Mouse (Mus musculus) hindbrain, embryonic 14.5 days (tissue): ENCODE results near the gene Dmxl2. TPM values are rescaled to one million over a fixed set of nuclear protein-coding genes. Genes with fewer than 3 reads are reported as not detected.

ENCODE experiments used
- ATAC-seq: fragments of 200-750 bp; cut with Nextera tagmentation; 2 replicates; pipeline ENCODE4 v1.8.0; 2017; ENCODE audit warnings: moderate number of reproducible peaks, mild to moderate bottlenecking, moderate TSS enrichment, moderate library complexity; ENCODE audit not compliant: low FRiP score
- DNase-seq: peaks from one replicate; pipeline ENCODE4 v3.0.0-alpha.2; 2015; ENCODE audit warnings: low spot score
- H3K27ac ChIP-seq: fragments of 300-500 bp; sonication (generic); 2 replicates; pipeline ENCODE4 v1.5.1; 2014; ENCODE audit warnings: mild to moderate bottlenecking, moderate library complexity
- H3K27me3 ChIP-seq: fragments of 300-500 bp; sonication (generic); 2 replicates; pipeline ENCODE4 v1.6.1; 2014; ENCODE audit warnings: mild to moderate bottlenecking, low read length, mixed read lengths; ENCODE audit not compliant: control insufficient read depth, insufficient read depth
- H3K36me3 ChIP-seq: fragments of 300-500 bp; sonication (generic); replicated peaks from 2 replicates; pipeline ENCODE4 v1.6.1; 2014; ENCODE audit not compliant: control insufficient read depth, insufficient read depth
- H3K4me1 ChIP-seq: fragments of 300-500 bp; sonication (generic); replicated peaks from 2 replicates; pipeline ENCODE4 v1.6.1; 2014; ENCODE audit warnings: antibody characterized with exemption, low read length, mixed read lengths; ENCODE audit not compliant: control insufficient read depth, insufficient read depth
- H3K4me2 ChIP-seq: fragments of 300-500 bp; sonication (generic); replicated peaks from 2 replicates; pipeline ENCODE4 v1.6.1; 2014; ENCODE audit warnings: mild to moderate bottlenecking, moderate library complexity
- H3K4me3 ChIP-seq: fragments of 300-500 bp; sonication (generic); replicated peaks from 2 replicates; pipeline ENCODE4 v1.5.1; 2014; ENCODE audit warnings: mild to moderate bottlenecking, low read length
- H3K9ac ChIP-seq: fragments of 300-500 bp; sonication (generic); 2 replicates; pipeline ENCODE4 v1.6.1; 2014
- H3K9me3 ChIP-seq: fragments of 300-500 bp; sonication (generic); 2 replicates; pipeline ENCODE4 v1.6.1; 2016; ENCODE audit warnings: low read length; ENCODE audit not compliant: control insufficient read depth
- WGBS: fragments of 180-500 bp; shearing (Covaris S2); extraction: QIAGEN DNeasy Blood & Tissue Kit; methylation state at CpG from one replicate; pipeline ENCODE4 v1.1.7; 2014; 5-methylcytosine and 5-hydroxymethylcytosine counted together
- polyA plus RNA-seq: library from polyadenylated mRNA; unstranded; fragments of >200 nt; fragmentation: Nextera tagmentation; extraction: Ambion mirVana; gene quantifications from 2 replicates; pipeline ENCODE4 v1.2.1, GENCODE M21; 2014

Dmxl2 gene
- polyA plus RNA-seq = 71.2 and 71.8 TPM in 2 replicates

DNA sequence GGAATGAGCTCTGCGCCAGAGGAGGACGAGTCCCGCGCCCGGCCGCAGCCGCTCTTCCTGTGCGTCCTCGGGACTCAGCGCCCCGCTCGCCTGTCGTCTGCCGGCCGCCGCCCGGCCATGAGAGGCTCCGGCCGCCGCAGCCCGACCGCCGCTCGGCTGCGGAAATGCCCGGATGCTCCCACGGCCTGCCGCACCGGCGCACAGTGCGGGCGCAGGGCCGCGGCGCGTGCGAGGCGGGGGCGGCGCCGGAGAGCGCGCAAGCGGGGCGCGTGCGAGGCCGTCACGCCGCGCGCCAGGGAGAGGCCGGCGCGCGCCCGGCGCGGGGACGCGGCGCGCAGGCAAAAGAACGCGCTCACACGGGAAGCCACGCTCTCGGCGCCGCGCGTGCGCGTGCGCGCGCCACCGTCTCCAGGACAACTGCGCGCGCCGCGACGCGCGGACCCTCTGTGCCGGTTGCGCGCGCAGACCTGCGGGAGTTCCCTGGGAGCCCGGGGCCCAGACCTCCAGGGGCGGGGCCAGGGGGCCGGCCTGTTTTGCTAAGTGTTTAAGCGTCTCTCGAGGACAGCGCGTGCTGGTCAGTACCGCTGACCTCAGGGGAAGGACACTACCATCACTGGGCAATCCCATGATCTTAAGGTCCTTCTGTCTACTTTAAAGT lies at the start of gene Dmxl2:
Gene Dmxl2 (minus strand): TSS at position 174 of the 658 bp plus-strand sequence.
- DNase-seq (peak; percentile 93), ATAC-seq (peak; percentile 94)
- Histone ChIP-seq H3K36me3 (no peaks in the 10 kb centered on the region), H3K4me1 (peaks cover 23% of the 10 kb centered on the region), H3K27ac (peak within 1 kb of the TSS; percentile 91), H3K4me3 (peak within 1 kb of the TSS; percentile 97), H3K9ac (peak within 1 kb of the TSS; percentile 98), H3K9me3 (no peaks in the 10 kb centered on the region), H3K4me2 (peak within 1 kb of the TSS; percentile 70), H3K27me3 (no peaks in the 10 kb centered on the region)
- under 1% methylated on average over 70 of the region's 99 CpGs for WGBS

DNA sequence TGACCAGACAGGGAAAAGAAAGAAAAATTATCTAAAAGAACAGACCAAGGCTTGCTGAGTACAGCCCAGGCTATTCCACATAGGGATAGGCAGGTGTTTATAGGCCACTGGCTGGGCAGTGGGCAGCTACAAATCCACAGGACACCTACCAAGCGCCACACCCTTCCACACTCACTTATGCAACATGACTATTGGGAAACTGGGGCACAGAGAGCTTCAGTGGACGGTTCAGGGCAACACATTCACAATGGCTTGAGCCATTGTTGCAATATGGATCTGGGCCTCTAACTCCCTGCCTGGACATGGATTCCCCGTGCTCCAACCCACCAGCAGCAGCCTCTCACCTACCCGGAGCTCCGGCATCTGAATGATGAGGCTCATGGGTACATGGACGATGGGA lies 48.0 kb upstream of the Dmxl2 start:
- H3K9me3 ChIP-seq = no peaks in the 10 kb centered on the region
- no peak overlapping the region for H3K4me2 ChIP-seq
- WGBS = 93% methylated on average over 6 of the region's 6 CpGs
- no peak for DNase-seq
- no peak overlapping the region for H3K27ac ChIP-seq
- no peak for ATAC-seq
- no peak overlapping the region for H3K9ac ChIP-seq
- H3K36me3 ChIP-seq = peaks cover 3% of the 10 kb centered on the region; the same call in 1 of the 2 replicates
- no peaks in the 10 kb centered on the region for H3K4me1 ChIP-seq
- H3K4me3 ChIP-seq = no peak overlapping the region
- H3K27me3 ChIP-seq = no peaks in the 10 kb centered on the region

DNA sequence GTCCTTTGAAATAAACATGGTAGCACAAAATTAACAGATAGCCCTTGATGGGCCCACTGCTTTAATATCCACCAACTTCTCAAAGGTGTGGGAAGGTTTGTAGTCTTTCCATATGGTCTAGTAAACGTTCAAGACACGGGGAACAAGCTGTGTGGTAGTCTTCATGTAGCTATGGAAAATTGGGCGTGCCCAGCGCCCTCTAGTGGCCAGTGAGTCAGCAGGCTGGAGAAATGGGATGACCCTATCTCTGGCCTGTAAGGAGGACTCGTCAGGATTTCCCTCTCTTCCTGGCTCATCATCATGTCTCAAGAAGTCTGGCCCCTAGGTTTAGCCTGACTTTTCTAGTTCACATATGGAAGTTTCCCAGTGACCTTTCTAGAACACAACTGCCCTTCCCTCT lies 46.1 kb upstream of the Dmxl2 start:
- ATAC-seq (no peak; the same call in 1 of the 2 replicates), DNase-seq (peak; percentile 58)
- H3K9me3 ChIP-seq = no peaks in the 10 kb centered on the region
- H3K9ac ChIP-seq = no peak overlapping the region
- H3K4me1 ChIP-seq = no peaks in the 10 kb centered on the region
- H3K36me3 ChIP-seq = peaks cover 3% of the 10 kb centered on the region; the same call in 1 of the 2 replicates
- H3K27ac ChIP-seq = no peak overlapping the region
- H3K4me3 ChIP-seq = no peak overlapping the region
- no peak overlapping the region for H3K4me2 ChIP-seq
- WGBS = 13% methylated on average over 5 of the region's 5 CpGs
- no peaks in the 10 kb centered on the region for H3K27me3 ChIP-seq

DNA sequence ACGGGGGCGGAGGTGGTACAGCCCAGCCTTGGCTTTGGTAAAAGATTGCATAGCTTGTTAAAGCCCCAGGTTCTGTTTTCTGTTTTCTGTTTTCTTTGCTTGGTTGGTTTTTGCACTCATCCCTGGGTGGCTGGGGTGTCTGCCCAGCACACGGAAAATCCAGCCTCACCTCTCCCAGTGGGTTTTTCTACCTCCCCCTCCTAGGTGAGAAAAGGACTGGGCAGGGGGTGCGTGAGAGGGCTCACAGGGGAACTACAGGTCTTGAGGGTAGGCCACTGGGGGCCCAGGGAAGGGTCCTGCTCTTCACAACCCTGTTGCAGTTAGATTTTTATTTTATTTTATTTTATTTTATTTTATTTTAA lies 43.5 kb upstream of the Dmxl2 start:
- DNase-seq (no peak), ATAC-seq (no peak)
- H3K36me3 ChIP-seq = peaks cover 3% of the 10 kb centered on the region; the same call in 1 of the 2 replicates
- H3K27ac ChIP-seq = no peak overlapping the region
- no peak overlapping the region for H3K4me3 ChIP-seq
- H3K9me3 ChIP-seq = no peaks in the 10 kb centered on the region
- H3K4me2 ChIP-seq = no peak overlapping the region
- H3K4me1 ChIP-seq = no peaks in the 10 kb centered on the region
- H3K27me3 ChIP-seq = no peaks in the 10 kb centered on the region
- H3K9ac ChIP-seq = no peak overlapping the region
- WGBS = 86% methylated on average over 4 of the region's 4 CpGs

DNA sequence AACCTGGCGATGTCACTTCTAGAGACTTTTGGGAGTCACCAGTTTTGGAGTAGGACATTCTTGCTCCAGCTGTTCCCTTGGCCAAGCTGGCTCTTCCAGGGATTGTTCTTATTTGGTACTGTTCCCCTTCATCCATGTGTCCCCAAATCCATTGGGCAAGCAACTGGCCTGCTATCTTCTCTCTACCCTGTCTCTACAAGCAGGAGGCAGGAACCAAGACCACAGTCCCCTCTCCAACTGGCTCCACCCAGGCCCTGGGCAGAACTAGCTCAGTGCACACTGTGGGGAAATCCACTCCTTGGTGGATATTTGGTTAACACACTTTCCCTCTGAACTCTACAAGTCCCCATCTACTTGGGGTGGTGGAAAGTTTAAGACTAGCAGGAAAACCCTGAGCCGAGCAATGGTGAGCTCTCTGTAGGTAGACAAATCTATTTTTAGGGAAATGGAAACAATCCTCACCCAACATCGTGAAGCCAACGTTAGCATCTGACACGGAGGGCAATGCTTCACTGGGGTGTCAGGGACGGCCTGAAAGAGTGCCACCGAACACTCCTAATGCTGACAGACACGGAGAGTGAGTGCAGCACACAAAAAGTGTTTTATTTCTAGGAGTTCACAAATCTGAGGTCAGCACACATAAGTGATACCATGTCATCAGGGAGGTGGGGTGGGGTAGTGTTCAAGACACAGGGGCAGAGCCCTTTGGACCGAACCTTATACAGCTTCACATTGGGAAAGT lies 43.0 kb upstream of the Dmxl2 start:
- Histone ChIP-seq H3K9me3 (no peaks in the 10 kb centered on the region), H3K27ac (no peak overlapping the region), H3K4me1 (no peaks in the 10 kb centered on the region), H3K27me3 (no peaks in the 10 kb centered on the region), H3K4me2 (no peak overlapping the region), H3K36me3 (peaks cover 3% of the 10 kb centered on the region; the same call in 1 of the 2 replicates), H3K4me3 (no peak overlapping the region), H3K9ac (no peak overlapping the region)
- 89% methylated on average over 9 of the region's 9 CpGs for WGBS
- ATAC-seq (no peak), DNase-seq (no peak)

DNA sequence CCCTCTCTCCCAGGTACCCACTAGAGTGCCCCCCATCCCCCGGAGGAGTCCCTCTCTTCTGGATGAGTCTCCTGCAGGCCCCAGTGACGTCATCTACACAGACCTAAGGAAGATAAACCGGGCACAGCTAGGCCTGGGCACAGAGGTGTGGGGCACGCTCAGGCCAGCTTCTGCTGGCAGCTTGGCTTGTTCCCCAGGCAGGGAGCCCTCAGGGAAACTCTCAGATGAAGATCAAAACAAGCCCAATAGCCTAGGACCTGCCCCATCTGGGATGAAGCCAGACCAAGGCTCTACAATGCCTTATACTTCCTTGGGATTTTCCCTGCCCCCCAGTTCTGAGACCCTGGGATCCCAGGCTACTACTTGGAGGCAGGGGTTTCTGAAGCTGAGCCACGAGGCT lies 39.4 kb upstream of the Dmxl2 start:
- Histone ChIP-seq H3K4me1 (0 out of 2 replicates have a peak, but pooled peaks cover 4% of the 10 kb centered on the region), H3K4me3 (no peak overlapping the region), H3K9me3 (no peaks in the 10 kb centered on the region), H3K36me3 (no peaks in the 10 kb centered on the region; the same call in 1 of the 2 replicates), H3K4me2 (no peak overlapping the region), H3K27me3 (no peaks in the 10 kb centered on the region), H3K27ac (no peak overlapping the region), H3K9ac (no peak overlapping the region)
- ATAC-seq (no peak), DNase-seq (no peak)
- 82% methylated on average over 5 of the region's 5 CpGs for WGBS

DNA sequence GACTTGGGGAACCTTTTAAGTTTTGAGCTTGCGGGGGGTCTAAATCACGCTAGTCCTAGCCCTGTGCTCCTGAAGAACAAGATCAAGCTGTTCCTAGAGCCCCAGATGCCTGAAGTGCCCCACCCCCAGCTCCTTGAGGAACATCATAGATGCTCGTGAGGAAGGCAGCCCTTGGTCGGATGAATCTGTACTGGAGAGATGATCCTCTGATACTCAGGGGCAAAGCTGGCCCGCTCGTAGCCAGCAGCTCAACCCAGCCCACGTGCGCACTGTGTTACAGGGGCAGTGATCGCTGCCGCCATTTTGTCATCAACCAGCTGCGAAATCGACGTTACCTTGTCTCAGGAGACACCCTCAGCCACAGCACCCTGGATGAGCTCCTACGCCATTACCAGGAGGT lies 37.3 kb upstream of the Dmxl2 start, which contains the start of gene Sh2d7:
Gene Sh2d7 (plus strand): TSS at position 301 of the 400 bp plus-strand sequence.
- Histone ChIP-seq H3K9me3 (no peaks in the 10 kb centered on the region), H3K4me1 (0 out of 2 replicates have a peak, but pooled peaks cover 4% of the 10 kb centered on the region), H3K9ac (no peak within 1 kb of the TSS), H3K27ac (no peak within 1 kb of the TSS), H3K4me2 (no peak within 1 kb of the TSS), H3K27me3 (no peaks in the 10 kb centered on the region), H3K4me3 (no peak within 1 kb of the TSS), H3K36me3 (no peaks in the 10 kb centered on the region)
- 95% methylated on average over 14 of the region's 14 CpGs for WGBS
- no peak for ATAC-seq
- DNase-seq = no peak

DNA sequence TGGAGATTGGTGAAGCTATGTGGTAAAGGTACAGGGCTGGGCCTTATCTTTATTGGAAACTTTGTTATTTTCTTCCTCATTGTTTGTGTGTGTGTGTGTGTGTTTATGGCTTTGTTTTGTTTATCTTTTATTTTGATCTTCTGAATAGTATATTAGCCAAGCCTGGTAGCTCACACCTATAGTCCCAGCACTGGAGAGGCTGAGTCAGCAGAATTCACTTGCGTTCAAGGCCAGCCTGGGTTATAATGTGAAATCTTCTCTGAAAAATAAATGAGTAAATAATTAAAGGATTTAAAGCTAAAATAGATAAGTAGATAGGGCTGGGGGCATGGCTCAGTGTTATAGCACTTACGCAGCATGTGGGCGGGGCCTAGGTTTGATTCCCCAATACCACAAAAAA lies 36.8 kb upstream of the Dmxl2 start:
- WGBS = 97% methylated on average over 3 of the region's 3 CpGs

DNA sequence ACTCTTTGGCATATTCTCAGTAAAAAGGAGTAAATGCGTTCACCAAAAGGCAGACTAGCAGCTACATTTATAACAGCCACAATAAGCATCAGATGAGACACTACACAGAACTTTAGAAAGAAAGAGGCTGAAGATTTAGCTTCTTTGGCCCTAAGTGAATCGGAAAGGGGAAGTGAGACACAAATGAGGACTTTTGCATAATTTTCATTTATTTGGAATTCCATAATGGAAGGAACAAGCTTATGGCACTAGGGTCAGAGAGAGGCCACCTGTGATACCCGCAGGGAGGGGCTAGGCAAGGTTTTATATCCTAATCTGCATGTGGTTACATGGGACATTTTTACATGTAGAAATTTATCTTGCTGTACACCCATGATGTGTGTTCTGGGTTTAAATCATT lies 36.1 kb upstream of the Dmxl2 start:
- no peak overlapping the region for H3K4me3 ChIP-seq
- ATAC-seq (no peak), DNase-seq (no peak)
- no peak overlapping the region for H3K27ac ChIP-seq
- H3K27me3 ChIP-seq = no peaks in the 10 kb centered on the region
- no peaks in the 10 kb centered on the region for H3K36me3 ChIP-seq
- H3K4me1 ChIP-seq = 0 out of 2 replicates have a peak, but pooled peaks cover 10% of the 10 kb centered on the region
- H3K9ac ChIP-seq = no peak overlapping the region
- no peak overlapping the region for H3K4me2 ChIP-seq
- no peaks in the 10 kb centered on the region for H3K9me3 ChIP-seq
- 78% methylated on average over 3 of the region's 3 CpGs for WGBS

More for the DNA sequence above, 36.8 kb upstream of the Dmxl2 start:
- H3K4me1 ChIP-seq = 0 out of 2 replicates have a peak, but pooled peaks cover 4% of the 10 kb centered on the region
- H3K4me2 ChIP-seq = no peak overlapping the region
- no peak overlapping the region for H3K9ac ChIP-seq
- DNase-seq (no peak), ATAC-seq (no peak)
- no peak overlapping the region for H3K27ac ChIP-seq
- H3K9me3 ChIP-seq = no peaks in the 10 kb centered on the region
- no peak overlapping the region for H3K4me3 ChIP-seq
- H3K36me3 ChIP-seq = no peaks in the 10 kb centered on the region
- no peaks in the 10 kb centered on the region for H3K27me3 ChIP-seq
